Mouse (Mus musculus): Measurements from ENCODE around the gene Fam13a. TPM values are rescaled to one million over a fixed set of nuclear protein-coding genes. Genes with fewer than 3 reads are reported as not detected.

Gene Fam13a
- polyA plus RNA-seq, 1 experiment from 2014 or later, result 16.1 TPM

DNA sequence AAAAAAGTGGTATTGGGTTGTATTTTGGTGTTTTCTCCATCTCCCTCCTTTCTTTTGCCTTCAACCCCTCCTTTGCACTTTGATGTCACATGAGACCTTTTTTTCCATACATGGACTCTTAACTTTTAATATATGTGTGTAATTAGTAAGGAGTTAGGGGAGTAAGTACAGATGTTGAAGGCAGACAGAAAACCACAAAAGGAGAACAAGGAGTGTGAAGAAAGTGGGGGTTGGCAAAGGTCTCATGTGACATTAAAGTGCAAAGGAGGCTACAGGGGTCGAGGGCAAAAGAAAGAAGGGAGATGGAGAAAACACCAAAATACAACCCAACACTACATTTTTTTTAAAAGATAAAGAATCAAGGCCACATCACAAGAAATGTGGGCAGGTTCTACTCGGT, 49.1 kb downstream of the Fam13a start:
- no peak for ATAC-seq
- H3K36me3 ChIP-seq (ENCODE audit: control insufficient read depth, insufficient read depth, low read length), result no peaks in the 10 kb centered on the region
- H3K4me2 ChIP-seq (ENCODE audit: low read depth, low read length), result no peak overlapping the region
- no peak overlapping the region for H3K4me3 ChIP-seq (ENCODE audit: low read length)
- H3K9me3 ChIP-seq (ENCODE audit: control insufficient read depth, low read length), result no peaks in the 10 kb centered on the region
- H3K9ac ChIP-seq (ENCODE audit: low read depth, low read length), result no peak overlapping the region
- H3K4me1 ChIP-seq (ENCODE audit: control insufficient read depth, insufficient read depth, low read length), result 0 out of 2 replicates have a peak, but pooled peaks cover 1% of the 10 kb centered on the region
- H3K27ac ChIP-seq (ENCODE audit: low read length), result no peak overlapping the region
- 57% methylated on average over 2 of the region's 2 CpGs for WGBS
- H3K27me3 ChIP-seq (replicated peaks; ENCODE audit: control insufficient read depth, insufficient read depth, low read length), result no peaks in the 10 kb centered on the region

DNA sequence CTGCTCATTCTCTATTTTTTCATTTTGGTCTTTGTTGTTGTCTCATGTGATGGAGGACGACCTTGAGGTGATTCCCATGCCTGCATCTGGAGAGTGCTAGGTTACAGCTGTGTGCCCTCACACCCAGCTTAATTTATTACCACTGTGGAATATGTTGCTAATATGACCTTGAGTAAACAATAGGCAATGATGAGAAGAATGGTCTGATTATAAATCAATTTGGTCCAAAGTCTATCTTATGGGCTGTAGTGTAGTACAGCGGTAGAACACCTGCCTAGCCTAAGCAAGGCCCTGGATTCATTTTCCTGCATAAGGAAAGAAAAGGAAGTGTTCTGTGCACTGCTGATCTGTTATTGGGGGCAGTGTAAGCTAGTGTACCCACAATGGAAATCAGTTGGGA, 49.9 kb downstream of the Fam13a start:
- Histone ChIP-seq H3K27me3 (replicated peaks; ENCODE audit: control insufficient read depth, insufficient read depth, low read length) (no peaks in the 10 kb centered on the region), H3K9ac (ENCODE audit: low read depth, low read length) (no peak overlapping the region), H3K9me3 (ENCODE audit: control insufficient read depth, low read length) (no peaks in the 10 kb centered on the region), H3K4me1 (ENCODE audit: control insufficient read depth, insufficient read depth, low read length) (peaks cover under 1% of the 10 kb centered on the region; the same call in 1 of the 2 replicates), H3K27ac (ENCODE audit: low read length) (peak overlapping the region; percentile 11; the same call in 1 of the 2 replicates), H3K36me3 (ENCODE audit: control insufficient read depth, insufficient read depth, low read length) (no peaks in the 10 kb centered on the region), H3K4me2 (ENCODE audit: low read depth, low read length) (no peak overlapping the region), H3K4me3 (ENCODE audit: low read length) (no peak overlapping the region)
- WGBS, result 70% methylated on average over 2 of the region's 2 CpGs
- peak; percentile 81 for ATAC-seq

DNA sequence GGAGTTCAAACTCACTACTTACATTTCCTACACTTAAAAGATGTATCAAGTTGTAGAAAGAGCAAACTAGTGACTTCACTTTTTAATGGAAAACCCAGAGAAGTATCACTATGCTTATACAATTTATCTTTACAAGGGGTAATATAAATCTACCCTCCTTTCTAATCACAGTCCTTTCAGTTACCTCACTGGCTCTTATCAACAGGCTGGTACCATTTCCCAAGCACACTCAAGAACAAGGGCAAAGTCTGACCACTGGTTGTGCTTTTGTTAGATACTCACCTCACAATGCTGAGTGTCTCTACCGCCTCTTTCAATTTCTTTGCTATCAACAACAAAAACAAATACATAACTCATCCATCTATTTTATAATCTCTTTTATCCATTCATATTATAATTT, 51.5 kb downstream of the Fam13a start:
- ATAC-seq, result peak; percentile 78
- WGBS, result 60% methylated on average over 1 of the region's 1 CpGs
- H3K9me3 ChIP-seq (ENCODE audit: control insufficient read depth, low read length), result no peaks in the 10 kb centered on the region
- H3K4me1 ChIP-seq (ENCODE audit: control insufficient read depth, insufficient read depth, low read length), result peaks cover 4% of the 10 kb centered on the region; the same call in 1 of the 2 replicates
- H3K4me3 ChIP-seq (ENCODE audit: low read length), result no peak overlapping the region
- no peak overlapping the region for H3K27ac ChIP-seq (ENCODE audit: low read length)
- H3K36me3 ChIP-seq (ENCODE audit: control insufficient read depth, insufficient read depth, low read length), result no peaks in the 10 kb centered on the region
- H3K27me3 ChIP-seq (replicated peaks; ENCODE audit: control insufficient read depth, insufficient read depth, low read length), result no peaks in the 10 kb centered on the region
- H3K4me2 ChIP-seq (ENCODE audit: low read depth, low read length), result no peak overlapping the region
- H3K9ac ChIP-seq (ENCODE audit: low read depth, low read length), result no peak overlapping the region

DNA sequence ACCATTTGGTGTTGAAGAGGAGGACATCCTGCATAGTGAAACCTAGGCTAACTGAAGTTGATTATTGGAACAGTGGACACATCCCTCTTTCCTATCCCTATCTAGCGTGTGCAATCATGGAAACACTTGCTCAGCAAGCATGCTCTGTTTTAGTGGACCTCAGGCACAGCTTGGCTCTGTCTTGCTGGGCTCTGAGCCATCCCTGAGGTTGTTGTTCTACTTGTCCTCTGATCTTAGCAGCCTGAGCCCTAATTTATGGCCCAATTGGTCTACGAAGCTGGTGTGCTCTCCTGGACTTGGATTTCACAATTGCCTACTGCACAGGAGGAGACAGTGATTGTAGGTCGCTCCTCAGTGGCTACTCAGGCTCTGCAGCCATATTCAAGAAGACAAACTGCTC, 56.1 kb downstream of the Fam13a start:
- peak; percentile 84 for ATAC-seq
- 48% methylated on average over 3 of the region's 3 CpGs for WGBS

DNA sequence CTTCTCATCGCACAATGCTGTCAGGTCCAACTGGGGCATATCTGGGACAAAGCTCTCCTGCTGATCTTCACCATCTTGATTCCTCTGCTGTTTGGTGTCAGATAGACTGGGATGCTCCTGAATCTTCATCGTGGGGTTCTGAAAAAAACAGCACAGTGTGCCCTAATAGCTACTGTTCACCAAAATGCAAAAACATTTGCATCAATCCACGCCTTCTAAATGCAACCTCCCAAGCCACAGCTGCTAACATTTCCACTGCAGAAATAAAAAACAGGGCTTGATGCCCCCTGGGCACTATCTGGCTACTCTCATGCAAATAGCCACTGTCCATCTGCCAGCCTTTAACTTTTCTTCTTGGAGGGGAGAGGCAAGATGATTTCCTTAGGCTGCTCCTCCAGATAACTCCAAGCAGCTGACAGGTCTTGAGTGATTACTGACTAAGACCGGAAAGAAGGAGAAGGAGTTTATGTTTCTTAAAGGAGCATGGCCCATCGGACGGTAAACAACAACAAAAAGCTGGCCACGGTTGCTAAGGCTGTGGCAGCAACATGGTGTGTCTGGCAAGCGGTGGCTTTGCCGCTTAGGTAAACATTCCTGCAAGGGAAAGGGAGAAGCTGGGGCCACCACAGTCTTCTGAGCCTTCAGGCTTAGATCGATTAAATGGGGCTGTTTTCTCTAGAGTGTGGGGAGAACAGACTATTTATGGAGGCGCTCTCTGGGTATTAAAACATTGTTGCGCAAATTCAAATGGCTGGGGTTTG, 59.1 kb downstream of the Fam13a start:
- peak overlapping the region; percentile 24; the same call in 1 of the 2 replicates for H3K4me2 ChIP-seq (ENCODE audit: low read depth, low read length)
- H3K4me3 ChIP-seq (ENCODE audit: low read length), result no peak overlapping the region
- WGBS, result 27% methylated on average over 12 of the region's 12 CpGs
- H3K36me3 ChIP-seq (ENCODE audit: control insufficient read depth, insufficient read depth, low read length), result no peaks in the 10 kb centered on the region
- ATAC-seq, result 0 out of 2 replicates have a peak, but pooled peaks have one; percentile 8
- H3K27me3 ChIP-seq (replicated peaks; ENCODE audit: control insufficient read depth, insufficient read depth, low read length), result no peaks in the 10 kb centered on the region
- H3K9me3 ChIP-seq (ENCODE audit: control insufficient read depth, low read length), result no peaks in the 10 kb centered on the region
- H3K27ac ChIP-seq (ENCODE audit: low read length), result no peak overlapping the region
- H3K9ac ChIP-seq (ENCODE audit: low read depth, low read length), result no peak overlapping the region
- peaks cover 9% of the 10 kb centered on the region for H3K4me1 ChIP-seq (ENCODE audit: control insufficient read depth, insufficient read depth, low read length)

More for the DNA sequence above, 56.1 kb downstream of the Fam13a start:
- Histone ChIP-seq H3K36me3 (ENCODE audit: control insufficient read depth, insufficient read depth, low read length) (no peaks in the 10 kb centered on the region), H3K4me2 (ENCODE audit: low read depth, low read length) (no peak overlapping the region), H3K27me3 (replicated peaks; ENCODE audit: control insufficient read depth, insufficient read depth, low read length) (no peaks in the 10 kb centered on the region), H3K4me1 (ENCODE audit: control insufficient read depth, insufficient read depth, low read length) (peaks cover 9% of the 10 kb centered on the region), H3K9ac (ENCODE audit: low read depth, low read length) (no peak overlapping the region), H3K9me3 (ENCODE audit: control insufficient read depth, low read length) (no peaks in the 10 kb centered on the region), H3K4me3 (ENCODE audit: low read length) (no peak overlapping the region), H3K27ac (ENCODE audit: low read length) (peak overlapping the region; percentile 44)

DNA sequence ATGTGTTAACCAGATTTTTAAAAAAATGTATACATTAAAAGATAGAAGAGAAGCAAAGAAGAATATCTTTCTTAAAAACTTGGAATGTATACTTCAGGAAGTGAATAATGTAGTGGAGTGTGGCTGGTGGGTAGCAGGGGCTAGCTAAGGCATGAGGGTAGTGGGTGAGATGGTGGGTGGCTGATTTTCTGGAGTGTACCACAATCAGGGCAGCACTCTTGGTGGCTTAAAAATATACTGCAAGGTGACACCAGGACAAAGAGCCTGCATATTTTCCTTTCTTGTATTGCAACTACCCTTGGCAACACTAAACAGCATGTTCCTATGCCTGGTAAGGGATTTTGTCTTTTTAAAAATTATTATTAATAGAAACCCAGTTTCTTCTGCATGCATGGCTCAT, 59.8 kb downstream of the Fam13a start:
- Histone ChIP-seq H3K36me3 (ENCODE audit: control insufficient read depth, insufficient read depth, low read length) (no peaks in the 10 kb centered on the region), H3K27ac (ENCODE audit: low read length) (no peak overlapping the region), H3K9ac (ENCODE audit: low read depth, low read length) (no peak overlapping the region), H3K4me2 (ENCODE audit: low read depth, low read length) (no peak overlapping the region), H3K27me3 (replicated peaks; ENCODE audit: control insufficient read depth, insufficient read depth, low read length) (no peaks in the 10 kb centered on the region), H3K9me3 (ENCODE audit: control insufficient read depth, low read length) (no peaks in the 10 kb centered on the region), H3K4me1 (ENCODE audit: control insufficient read depth, insufficient read depth, low read length) (peaks cover 9% of the 10 kb centered on the region), H3K4me3 (ENCODE audit: low read length) (no peak overlapping the region)
- ATAC-seq, result no peak

DNA sequence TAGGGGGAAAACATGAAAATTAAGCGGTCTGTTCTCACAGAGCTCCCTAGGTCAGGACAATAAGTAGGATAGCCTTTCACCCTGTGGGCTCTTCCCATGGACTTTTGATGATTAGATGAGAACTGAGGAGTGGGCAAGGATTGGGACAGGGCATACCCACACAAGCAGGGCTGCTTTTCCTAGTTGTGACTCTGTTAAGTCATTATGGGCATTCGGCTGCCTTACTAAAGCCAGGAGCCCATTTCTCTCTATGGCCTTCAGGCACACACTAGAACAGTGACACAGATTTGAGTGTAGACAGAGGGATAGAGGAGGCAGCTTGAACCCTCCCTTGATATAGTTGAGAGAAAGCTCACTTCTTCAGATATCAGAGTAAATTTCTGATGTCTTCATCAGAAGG, 60.3 kb downstream of the Fam13a start:
- H3K36me3 ChIP-seq (ENCODE audit: control insufficient read depth, insufficient read depth, low read length), result no peaks in the 10 kb centered on the region
- H3K4me2 ChIP-seq (ENCODE audit: low read depth, low read length), result no peak overlapping the region
- peaks cover 5% of the 10 kb centered on the region for H3K4me1 ChIP-seq (ENCODE audit: control insufficient read depth, insufficient read depth, low read length)
- no peaks in the 10 kb centered on the region for H3K27me3 ChIP-seq (replicated peaks; ENCODE audit: control insufficient read depth, insufficient read depth, low read length)
- no peak for ATAC-seq
- no peaks in the 10 kb centered on the region for H3K9me3 ChIP-seq (ENCODE audit: control insufficient read depth, low read length)
- H3K4me3 ChIP-seq (ENCODE audit: low read length), result no peak overlapping the region
- H3K27ac ChIP-seq (ENCODE audit: low read length), result no peak overlapping the region
- 92% methylated on average over 2 of the region's 2 CpGs for WGBS
- no peak overlapping the region for H3K9ac ChIP-seq (ENCODE audit: low read depth, low read length)

DNA sequence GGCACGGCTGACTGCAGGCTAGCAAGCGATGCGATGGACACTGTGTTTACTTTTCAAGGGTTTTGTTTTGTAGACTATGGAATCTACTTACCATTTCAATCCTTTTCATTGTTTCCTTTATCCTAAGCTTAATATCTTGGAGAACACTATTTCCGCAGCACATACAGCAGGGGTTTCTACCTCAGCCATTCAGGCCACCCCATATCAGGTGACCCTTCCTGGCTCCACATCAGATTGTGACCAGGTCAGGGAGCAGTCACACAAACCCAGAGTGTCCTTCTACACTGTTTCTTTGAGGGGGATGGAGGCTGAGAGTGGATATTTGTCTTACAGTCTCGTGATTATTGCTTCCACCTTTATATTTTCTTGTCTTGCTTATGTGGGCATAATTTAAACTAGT, 61.7 kb downstream of the Fam13a start:
- no peak overlapping the region for H3K27ac ChIP-seq (ENCODE audit: low read length)
- H3K4me1 ChIP-seq (ENCODE audit: control insufficient read depth, insufficient read depth, low read length), result peaks cover 5% of the 10 kb centered on the region; the same call in 1 of the 2 replicates
- 78% methylated on average over 5 of the region's 5 CpGs for WGBS
- H3K4me2 ChIP-seq (ENCODE audit: low read depth, low read length), result no peak overlapping the region
- H3K36me3 ChIP-seq (ENCODE audit: control insufficient read depth, insufficient read depth, low read length), result no peaks in the 10 kb centered on the region
- no peak overlapping the region for H3K9ac ChIP-seq (ENCODE audit: low read depth, low read length)
- no peak for ATAC-seq
- H3K27me3 ChIP-seq (replicated peaks; ENCODE audit: control insufficient read depth, insufficient read depth, low read length), result no peaks in the 10 kb centered on the region
- no peaks in the 10 kb centered on the region for H3K9me3 ChIP-seq (ENCODE audit: control insufficient read depth, low read length)
- H3K4me3 ChIP-seq (ENCODE audit: low read length), result no peak overlapping the region

DNA sequence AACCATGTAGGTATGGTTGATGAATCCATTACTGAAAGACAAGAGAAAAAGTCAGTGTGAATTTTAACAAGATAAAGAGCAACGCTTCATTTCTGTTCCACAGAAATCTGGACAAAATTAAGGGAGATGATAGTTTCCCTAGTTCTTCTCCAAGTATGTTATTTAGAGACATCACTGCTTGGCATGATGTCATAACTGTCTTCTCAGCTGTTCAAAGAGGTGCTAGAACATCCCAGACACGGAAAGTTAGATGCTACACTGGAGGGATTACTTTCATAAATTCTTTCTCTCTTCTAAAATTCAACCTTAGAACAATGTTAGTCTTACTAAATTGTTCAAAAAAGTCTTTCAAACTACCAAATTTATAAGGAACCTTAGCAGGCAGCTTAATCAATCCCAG, 63.8 kb downstream of the Fam13a start:
- H3K4me3 ChIP-seq (ENCODE audit: low read length), result no peak overlapping the region
- H3K9me3 ChIP-seq (ENCODE audit: control insufficient read depth, low read length), result no peaks in the 10 kb centered on the region

More for the DNA sequence above, 63.8 kb downstream of the Fam13a start:
- no peak overlapping the region for H3K27ac ChIP-seq (ENCODE audit: low read length)
- no peaks in the 10 kb centered on the region for H3K36me3 ChIP-seq (ENCODE audit: control insufficient read depth, insufficient read depth, low read length)
- H3K27me3 ChIP-seq (replicated peaks; ENCODE audit: control insufficient read depth, insufficient read depth, low read length), result no peaks in the 10 kb centered on the region
- no peak overlapping the region for H3K4me2 ChIP-seq (ENCODE audit: low read depth, low read length)
- H3K9ac ChIP-seq (ENCODE audit: low read depth, low read length), result no peak overlapping the region
- ATAC-seq, result no peak
- H3K4me1 ChIP-seq (ENCODE audit: control insufficient read depth, insufficient read depth, low read length), result peaks cover 2% of the 10 kb centered on the region; the same call in 1 of the 2 replicates
- 83% methylated on average over 2 of the region's 2 CpGs for WGBS
